Mouse (Mus musculus) large intestine, adult 2 months (tissue): Measurements from ENCODE around the gene Plod1. TPM values are rescaled to one million over a fixed set of nuclear protein-coding genes. Genes with fewer than 3 reads are reported as not detected.

Source experiments
- DNase-seq: peaks from one replicate; pipeline ENCODE4 v3.0.0-alpha.2; 2012; ENCODE audit warnings: low read depth, low spot score
- WGBS: fragments of 180-500 bp; shearing (Covaris S2); methylation state at CpG from one replicate; pipeline ENCODE4 v1.1.7; 2018; 5-methylcytosine and 5-hydroxymethylcytosine counted together
- polyA plus RNA-seq: library from polyadenylated mRNA; depleted of rRNA; stranded (reverse); fragments of >200 nt; gene quantifications from 2 replicates; pipeline ENCODE4 v1.2.3, GENCODE M21; 2012

The Plod1 gene
- polyA plus RNA-seq, 1 experiment = 15.5 TPM

- WGBS = 35% methylated on average over 9 of the region's 9 CpGs
- DNase-seq = no peak
Observed at GRCm38 (mm10) chr4:147940111-147940510, 3.5 kb upstream of the Plod1 start.

- DNase-seq = no peak
- WGBS = 31% methylated on average over 14 of the region's 14 CpGs
Observed at GRCm38 (mm10) chr4:147938148-147939096, 1.9 kb upstream of the Plod1 start.

DNA sequence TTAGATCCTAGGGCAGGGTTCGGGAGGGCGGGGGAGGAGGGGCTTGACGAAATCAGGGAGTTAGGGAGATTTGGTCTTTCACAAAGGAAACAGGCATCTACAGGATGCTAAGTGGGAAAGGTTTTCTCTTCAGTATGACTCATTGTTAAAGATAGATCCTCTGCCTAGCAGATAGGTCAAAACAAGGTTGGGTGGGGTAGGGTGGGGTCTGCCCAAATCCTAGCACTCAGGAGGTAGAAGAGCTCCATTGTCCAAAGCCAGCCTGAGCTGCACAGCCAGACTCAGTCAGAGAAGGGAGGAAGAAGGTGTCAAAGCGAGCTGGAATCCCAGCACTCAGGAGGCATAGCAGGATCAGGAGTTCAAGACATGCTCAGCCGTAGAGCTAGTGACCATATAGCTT, 919 bp upstream of the Plod1 start:
- DNase-seq = no peak
- WGBS = 70% methylated on average over 5 of the region's 5 CpGs

- WGBS = 33% methylated on average over 3 of the region's 3 CpGs
- no peak for DNase-seq
Observed at GRCm38 (mm10) chr4:147937021-147937420, 454 bp upstream of the Plod1 start.

DNA sequence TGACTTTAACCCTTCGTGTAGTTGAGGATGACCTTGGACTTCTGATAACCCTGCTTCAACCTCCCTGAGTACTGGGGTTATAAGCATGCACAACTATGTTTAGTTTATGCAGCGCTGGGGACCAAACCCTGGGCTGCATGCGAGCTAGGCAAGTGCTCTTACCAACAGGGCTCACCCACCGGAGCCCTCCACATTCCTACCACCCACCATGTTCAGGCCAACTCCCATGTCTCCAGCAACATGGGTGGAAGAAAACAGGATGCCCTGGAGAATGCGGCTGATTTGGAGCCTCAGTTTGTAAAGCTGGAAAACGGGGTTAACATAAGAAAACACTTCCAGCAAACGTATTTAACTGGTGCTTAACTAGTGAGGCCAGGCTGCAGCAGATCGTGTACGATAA, 663 bp downstream of the Plod1 start:
- 19% methylated on average over 9 of the region's 9 CpGs for WGBS
- DNase-seq = no peak

DNA sequence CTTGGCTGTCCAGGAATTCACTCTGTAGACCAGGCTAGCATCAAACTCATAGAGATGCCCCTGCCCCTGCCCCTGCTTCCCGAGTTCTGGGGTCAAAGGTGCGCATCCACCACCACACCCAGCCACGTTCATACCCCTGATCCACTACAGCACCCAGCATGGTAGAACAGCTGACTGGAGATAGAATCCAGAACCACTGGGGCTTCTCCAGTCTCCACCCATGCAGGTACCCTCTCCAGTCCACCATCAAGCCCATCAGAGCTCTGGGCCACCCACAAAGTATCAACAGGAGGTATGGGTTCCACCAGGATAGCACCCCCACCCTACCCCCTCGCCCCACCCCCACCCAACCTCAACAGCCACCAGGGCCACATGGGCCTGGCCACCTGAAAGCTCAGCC, 2.0 kb downstream of the Plod1 start:
- 70% methylated on average over 4 of the region's 4 CpGs for WGBS
- DNase-seq = no peak

DNA sequence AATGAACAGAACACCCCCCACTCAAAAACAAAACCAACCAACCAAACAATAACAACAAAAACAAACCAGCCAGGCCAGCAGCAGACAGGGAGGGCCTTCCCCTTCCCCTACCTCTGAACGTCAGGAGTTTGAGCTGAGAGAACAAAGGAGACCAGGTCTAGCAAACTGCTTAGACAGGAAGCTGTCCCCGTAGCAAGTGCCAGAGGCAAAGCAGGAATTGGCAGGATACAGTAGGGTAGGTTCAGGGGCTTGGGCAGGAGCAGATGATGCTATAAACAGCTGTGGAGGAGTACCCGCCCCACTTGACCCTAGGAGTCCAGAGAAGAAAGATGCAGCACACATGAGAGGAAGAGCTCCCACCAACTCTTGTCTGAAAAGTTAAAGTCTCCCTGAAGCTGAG, 2.4 kb downstream of the Plod1 start:
- 57% methylated on average over 3 of the region's 3 CpGs for WGBS
- no peak for DNase-seq

GRCm38 (mm10) chr4:147930946-147931345, 5.6 kb downstream of the Plod1 start:
- 93% methylated on average over 14 of the region's 14 CpGs for WGBS
- no peak for DNase-seq

GRCm38 (mm10) chr4:147928540-147928939, 8.0 kb downstream of the Plod1 start:
- 79% methylated on average over 7 of the region's 7 CpGs for WGBS
- no peak for DNase-seq

DNA sequence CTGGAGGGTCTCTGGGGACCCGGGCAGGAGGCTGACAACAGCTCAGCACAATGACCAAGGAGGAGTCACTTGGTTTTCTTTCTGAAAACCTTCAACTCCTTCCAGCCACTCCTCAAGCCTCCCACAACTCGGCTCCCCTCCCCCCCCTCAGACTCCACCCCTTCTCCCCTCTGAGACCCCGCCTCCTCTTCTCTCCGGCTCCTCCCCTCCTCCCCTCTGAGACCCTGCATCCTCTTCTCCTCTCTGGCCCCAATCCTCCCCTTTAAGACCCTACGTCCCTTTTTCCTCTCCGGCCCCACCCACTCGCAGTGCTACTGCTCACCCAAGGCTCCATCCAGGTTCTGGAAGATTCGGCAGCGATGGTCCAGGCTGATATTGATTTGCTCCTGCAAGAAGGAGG, 8.4 kb downstream of the Plod1 start:
- WGBS = 40% methylated on average over 9 of the region's 9 CpGs
- no peak for DNase-seq

DNA sequence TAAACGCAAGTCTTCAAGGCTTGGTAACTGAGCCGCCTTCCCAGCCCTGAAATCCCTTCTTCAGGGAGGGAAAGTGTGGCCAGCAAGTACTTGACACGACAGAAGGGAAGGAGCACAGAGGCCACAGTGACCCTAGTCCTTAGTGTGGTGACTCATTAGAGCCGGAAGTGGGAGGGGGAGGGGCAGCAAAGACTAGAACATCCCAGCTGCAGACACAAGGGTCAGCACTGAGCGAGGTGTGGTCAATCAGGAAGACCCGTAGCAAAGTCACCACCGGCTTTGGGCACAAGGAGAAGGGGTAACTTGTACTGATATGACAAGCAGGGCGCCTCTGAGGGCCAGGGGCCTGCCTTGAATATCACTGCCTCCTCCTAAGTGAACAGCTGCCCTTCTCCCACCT, 8.9 kb downstream of the Plod1 start:
- DNase-seq = no peak

GRCm38 (mm10) chr4:147922341-147922740, 14.2 kb downstream of the Plod1 start:
- DNase-seq = no peak

More for the DNA sequence above, 8.9 kb downstream of the Plod1 start:
- 38% methylated on average over 8 of the region's 8 CpGs for WGBS

GRCm38 (mm10) chr4:147920973-147921372, 15.6 kb downstream of the Plod1 start:
- DNase-seq = no peak
- WGBS = 58% methylated on average over 10 of the region's 10 CpGs

More at GRCm38 (mm10) chr4:147922341-147922740, 14.2 kb downstream of the Plod1 start:
- WGBS = 67% methylated on average over 11 of the region's 11 CpGs

- 51% methylated on average over 7 of the region's 7 CpGs for WGBS
- no peak for DNase-seq
Observed at GRCm38 (mm10) chr4:147918459-147919121, 18.0 kb downstream of the Plod1 start.

- 80% methylated on average over 5 of the region's 5 CpGs for WGBS
- DNase-seq = no peak
Observed at GRCm38 (mm10) chr4:147909486-147909885, 27.1 kb downstream of the Plod1 start.

DNA sequence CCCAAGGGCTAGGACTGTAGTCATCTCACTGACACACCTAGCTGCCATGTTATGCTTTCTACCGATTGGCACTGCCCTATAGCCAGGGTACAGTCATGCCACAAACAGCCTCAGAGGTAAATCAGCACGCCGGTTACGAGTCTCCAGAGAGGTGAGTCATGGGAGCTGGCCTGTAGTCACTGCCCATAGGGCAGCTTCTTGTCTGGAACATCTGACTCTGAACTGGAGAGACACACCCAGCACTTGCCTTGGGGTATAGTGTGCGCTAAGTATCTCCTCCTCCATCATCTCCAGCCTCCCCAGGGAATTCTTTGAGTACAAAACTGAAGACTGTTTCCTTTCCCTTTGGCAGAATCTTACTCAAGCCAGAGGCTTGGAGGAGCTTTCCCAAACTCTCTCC, 30.3 kb downstream of the Plod1 start:
- WGBS = 39% methylated on average over 5 of the region's 5 CpGs
- DNase-seq = peak; percentile 55

DNA sequence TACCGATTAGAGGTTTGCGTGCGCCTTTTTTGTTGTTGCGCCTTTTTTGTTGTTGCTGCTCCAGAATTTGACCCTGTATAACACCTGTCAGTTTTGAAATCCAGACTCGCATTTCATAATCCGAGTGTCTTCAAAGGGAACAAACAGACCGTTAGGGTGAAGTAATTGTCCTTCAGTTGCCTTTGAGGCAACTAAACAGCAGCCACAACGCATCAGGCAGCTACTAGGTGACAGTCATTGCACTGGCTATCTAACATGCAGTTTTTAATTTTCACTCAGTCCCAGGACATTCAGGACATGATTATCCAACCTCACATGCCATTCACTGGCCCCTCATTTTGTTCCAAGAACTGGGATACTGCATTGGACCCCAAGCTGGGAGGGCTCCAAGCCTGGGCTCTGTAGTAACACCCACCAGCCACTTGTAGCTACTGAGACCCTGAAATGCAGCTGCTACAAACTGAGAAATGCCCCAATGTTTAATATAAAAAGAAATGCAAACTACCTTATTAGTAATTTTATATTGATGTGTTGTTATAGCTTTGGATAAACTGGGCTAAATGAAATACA, 31.4 kb downstream of the Plod1 start:
- 1% methylated on average over 8 of the region's 8 CpGs for WGBS
- DNase-seq = no peak

DNA sequence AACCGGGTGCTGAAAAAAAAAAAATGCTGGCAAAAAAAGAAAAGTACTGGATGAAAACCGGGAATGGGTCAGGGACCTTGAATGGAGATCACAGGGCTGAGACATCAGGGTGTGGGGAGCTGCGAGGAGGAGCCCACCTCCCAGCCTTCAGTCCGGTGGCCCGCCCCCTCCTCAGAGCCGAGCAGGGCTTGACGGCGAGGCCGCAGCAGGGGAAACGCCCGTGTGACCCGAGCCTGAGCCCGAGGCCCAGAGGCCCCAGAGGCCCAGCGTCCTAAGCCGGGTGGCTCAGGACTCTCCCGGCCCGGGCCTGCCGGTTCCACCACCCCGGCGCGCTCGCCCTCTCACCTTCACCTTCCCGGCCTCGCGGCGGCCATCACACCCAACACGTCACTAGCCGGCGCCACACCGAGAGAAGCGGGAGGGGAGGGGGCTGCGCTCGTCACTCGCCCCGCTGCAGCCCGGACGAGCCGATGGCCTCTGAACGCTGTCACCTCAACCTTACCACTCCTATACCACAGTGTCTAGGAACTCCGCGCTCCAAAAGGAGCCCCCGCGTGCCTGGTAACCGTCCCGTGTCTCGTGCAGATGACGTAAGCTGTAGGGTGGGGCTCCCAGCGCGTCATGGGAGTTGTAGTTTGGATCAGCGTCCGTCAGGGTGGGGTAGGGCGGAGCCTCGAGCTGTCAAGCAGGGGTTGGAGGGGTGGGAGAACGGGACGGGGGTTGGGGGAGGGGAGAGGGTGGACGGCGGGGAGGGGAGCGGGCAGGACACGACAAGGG, 32.1 kb downstream of the Plod1 start, which contains the start of gene Mfn2:
Gene Mfn2, minus strand, starts transcription at position 392 of the 777 bp plus-strand sequence.
- peak; percentile 61 for DNase-seq
- WGBS = under 1% methylated on average over 57 of the region's 59 CpGs

GRCm38 (mm10) chr4:147903601-147904000, 33.0 kb downstream of the Plod1 start:
- 36% methylated on average over 3 of the region's 3 CpGs for WGBS
- no peak for DNase-seq
